Mouse (Mus musculus) heart, postnatal 0 days (tissue): ENCODE data around the gene Zfp30. TPM values are rescaled to one million over a fixed set of nuclear protein-coding genes. Genes with fewer than 3 reads are reported as not detected.

ENCODE experiments used
- ATAC-seq: fragments of 200-750 bp; cut with Nextera tagmentation; 2 replicates; pipeline ENCODE4 v1.8.0; 2017; ENCODE audit warnings: low read depth, moderate number of reproducible peaks, moderate library complexity; ENCODE audit not compliant: insufficient read depth
- DNase-seq: peaks from one replicate; pipeline ENCODE4 v3.0.0-alpha.2; 2016; ENCODE audit warnings: low spot score
- H3K27ac ChIP-seq: fragments of 300-500 bp; sonication (generic); 2 replicates; pipeline ENCODE4 v1.5.1; 2014; ENCODE audit warnings: low read depth, mild to moderate bottlenecking
- H3K27me3 ChIP-seq: fragments of 300-500 bp; sonication (generic); 2 replicates; pipeline ENCODE4 v1.6.1; 2014; ENCODE audit warnings: low read length, mixed read lengths; ENCODE audit not compliant: control insufficient read depth, insufficient read depth
- H3K36me3 ChIP-seq: fragments of 300-500 bp; sonication (generic); replicated peaks from 2 replicates; pipeline ENCODE4 v1.6.1; 2014; ENCODE audit warnings: low read length, mixed read lengths; ENCODE audit not compliant: control insufficient read depth, insufficient read depth
- H3K4me1 ChIP-seq: fragments of 300-500 bp; sonication (generic); 2 replicates; pipeline ENCODE4 v1.6.1; 2014; ENCODE audit warnings: antibody characterized with exemption; ENCODE audit not compliant: control insufficient read depth, insufficient read depth
- H3K4me2 ChIP-seq: fragments of 300-500 bp; sonication (generic); 2 replicates; pipeline ENCODE4 v1.6.1; 2014; ENCODE audit warnings: low read depth, mild to moderate bottlenecking, low read length, moderate library complexity
- H3K4me3 ChIP-seq: fragments of 300-500 bp; sonication (generic); 2 replicates; pipeline ENCODE4 v1.5.1; 2014; ENCODE audit warnings: low read depth, low read length
- H3K9ac ChIP-seq: fragments of 300-500 bp; sonication (generic); replicated peaks from 2 replicates; pipeline ENCODE4 v1.6.1; 2014; ENCODE audit warnings: low read depth, low read length, mixed read lengths
- H3K9me3 ChIP-seq: fragments of 300-500 bp; sonication (generic); replicated peaks from 2 replicates; pipeline ENCODE4 v1.6.1; 2016; ENCODE audit warnings: low read length; ENCODE audit not compliant: control insufficient read depth
- CTCF ChIP-seq: IDR thresholded peaks from 2 replicates; pipeline ENCODE4 v1.5.1; 2016; ENCODE audit warnings: antibody characterized with exemption, control low read depth, low read depth
- EP300 ChIP-seq: IDR thresholded peaks from 2 replicates; pipeline ENCODE4 v1.6.1; 2016; ENCODE audit warnings: antibody characterized with exemption, low read depth
- WGBS: fragments of 180-500 bp; shearing (Covaris S2); extraction: QIAGEN DNeasy Blood & Tissue Kit; methylation state at CpG from one replicate; pipeline ENCODE4 v1.1.7; 2014; 5-methylcytosine and 5-hydroxymethylcytosine counted together
- polyA plus RNA-seq: library from polyadenylated mRNA; unstranded; fragments of >200 nt; fragmentation: Nextera tagmentation; extraction: Ambion mirVana; gene quantifications from 2 replicates; pipeline ENCODE4 v1.2.1, GENCODE M21; 2015
- total RNA-seq: library from RNA; depleted of rRNA; stranded (reverse); fragments of >200 nt; gene quantifications from 2 replicates; pipeline ENCODE4 v1.2.3, GENCODE M21; 2014; ENCODE audit warnings: low replicate concordance

Gene Zfp30
- total and polyA plus RNA-seq, 2 experiments from 2014 or later: 5.6 to 8.4 TPM

DNA sequence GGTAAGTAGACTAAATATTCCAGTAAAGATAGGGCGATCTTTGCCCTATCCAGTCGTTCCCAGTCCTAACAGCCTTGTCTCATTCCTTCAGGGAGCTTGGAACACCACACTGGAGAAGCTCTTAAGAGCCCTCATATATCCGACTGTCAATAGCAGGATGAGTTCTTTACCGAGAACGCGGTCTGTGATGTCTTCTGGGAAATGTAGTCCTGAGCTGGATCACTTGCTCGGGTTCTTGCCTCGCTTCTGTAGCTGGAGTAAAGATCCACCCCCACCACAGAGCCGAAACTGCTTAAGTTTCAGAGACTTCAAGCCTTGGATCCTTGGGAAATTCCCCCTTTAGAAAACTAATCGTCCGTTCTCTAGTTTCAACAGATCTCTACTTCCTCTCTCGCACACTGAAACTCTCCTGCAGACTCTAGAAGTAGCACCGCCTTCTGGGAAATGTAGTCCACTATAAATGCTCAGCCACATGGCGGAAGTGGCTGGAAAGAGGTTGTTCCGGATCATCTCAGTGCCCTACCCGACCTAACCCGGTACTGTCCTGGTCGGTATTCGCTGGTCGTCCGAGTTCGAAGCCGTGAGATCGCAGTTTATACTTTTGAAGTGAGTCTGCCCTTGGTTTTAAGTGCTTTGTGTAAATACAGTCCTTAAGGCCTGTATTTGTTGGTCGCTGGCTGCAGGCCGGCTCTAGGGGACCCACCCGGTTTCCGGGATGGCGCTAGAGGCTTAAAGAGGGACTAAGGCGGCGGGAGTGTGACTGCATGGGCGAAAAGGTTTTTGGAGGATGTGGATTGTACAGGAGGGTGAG, 15.5 kb upstream of the Zfp30 start, which contains the start of gene Zfp84:
Zfp84 (plus strand) TSS at position 463 of the 811 bp plus-strand sequence.
- H3K27me3 ChIP-seq: no peaks in the 10 kb centered on the region
- no peaks in the 10 kb centered on the region for H3K9me3 ChIP-seq
- TF ChIP-seq CTCF (no peak), EP300 (no peak)
- peak within 1 kb of the TSS; percentile 79 for H3K9ac ChIP-seq
- H3K4me1 ChIP-seq: peaks cover 9% of the 10 kb centered on the region
- H3K4me2 ChIP-seq: peak within 1 kb of the TSS; percentile 71
- under 1% methylated on average over 32 of the region's 32 CpGs for WGBS
- peak; percentile 98 for DNase-seq
- peak; percentile 95 for ATAC-seq
- H3K36me3 ChIP-seq: peaks cover 20% of the 10 kb centered on the region
- H3K27ac ChIP-seq: peak within 1 kb of the TSS; percentile 80
- H3K4me3 ChIP-seq: peak within 1 kb of the TSS; percentile 93

DNA sequence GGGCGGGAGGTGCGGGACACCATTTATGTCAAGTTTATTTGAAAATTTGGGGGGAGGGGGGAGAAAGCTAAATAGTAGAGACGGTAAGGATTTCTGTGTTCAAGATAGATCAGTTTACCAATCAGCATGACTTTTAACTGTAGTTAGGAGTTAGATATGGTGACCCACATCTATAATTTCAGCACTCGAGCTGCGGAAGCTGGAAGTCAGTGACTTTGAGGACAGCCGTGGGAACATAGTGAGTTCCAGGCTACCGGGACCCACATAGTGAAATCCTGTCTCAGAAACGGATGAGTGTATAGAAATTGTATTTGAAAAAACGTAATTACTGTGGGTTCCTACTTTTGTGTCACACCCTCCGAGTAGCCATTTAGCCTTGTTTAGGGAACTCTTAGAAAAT, 14.8 kb upstream of the Zfp30 start:
- no peak for ATAC-seq
- H3K4me3 ChIP-seq: peak overlapping the region; percentile 93
- no peaks in the 10 kb centered on the region for H3K27me3 ChIP-seq
- no peaks in the 10 kb centered on the region for H3K9me3 ChIP-seq
- H3K4me1 ChIP-seq: peaks cover 12% of the 10 kb centered on the region
- peaks cover 26% of the 10 kb centered on the region for H3K36me3 ChIP-seq
- H3K9ac ChIP-seq: peak overlapping the region; percentile 79
- H3K4me2 ChIP-seq: peak overlapping the region; percentile 71
- 4% methylated on average over 10 of the region's 10 CpGs for WGBS
- DNase-seq: no peak
- H3K27ac ChIP-seq: peak overlapping the region; percentile 80
- TF ChIP-seq CTCF: no peak
- TF ChIP-seq EP300: no peak

DNA sequence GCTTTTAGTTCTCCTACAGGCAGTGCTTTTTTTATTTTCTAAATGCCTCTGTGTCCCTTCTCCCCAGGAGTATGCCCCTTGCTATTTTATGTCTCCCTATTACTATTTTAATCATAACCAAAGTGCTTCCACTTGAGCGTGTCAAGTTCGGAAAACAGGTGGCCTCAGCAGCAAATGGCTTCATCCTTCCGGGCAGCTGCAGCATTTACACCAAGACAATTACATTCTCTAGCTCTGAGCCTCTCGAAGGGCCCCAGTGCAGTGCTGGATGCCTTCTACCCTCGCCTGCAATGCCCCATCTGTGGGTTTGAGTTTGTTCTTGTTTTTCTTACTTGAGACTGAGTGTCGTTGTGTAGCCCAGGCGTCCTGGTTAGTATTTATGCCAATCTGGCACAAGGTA, 10.3 kb upstream of the Zfp30 start:
- peak overlapping the region; percentile 15; the same call in 1 of the 2 replicates for H3K27ac ChIP-seq
- H3K36me3 ChIP-seq: peaks cover 68% of the 10 kb centered on the region
- no peaks in the 10 kb centered on the region for H3K27me3 ChIP-seq
- no peak overlapping the region for H3K4me2 ChIP-seq
- no peaks in the 10 kb centered on the region for H3K9me3 ChIP-seq
- ATAC-seq: no peak
- TF ChIP-seq EP300 (no peak), CTCF (no peak)
- H3K9ac ChIP-seq: no peak overlapping the region; the same call in 1 of the 2 replicates
- DNase-seq: no peak
- H3K4me3 ChIP-seq: no peak overlapping the region
- 61% methylated on average over 7 of the region's 7 CpGs for WGBS
- peaks cover 16% of the 10 kb centered on the region for H3K4me1 ChIP-seq

DNA sequence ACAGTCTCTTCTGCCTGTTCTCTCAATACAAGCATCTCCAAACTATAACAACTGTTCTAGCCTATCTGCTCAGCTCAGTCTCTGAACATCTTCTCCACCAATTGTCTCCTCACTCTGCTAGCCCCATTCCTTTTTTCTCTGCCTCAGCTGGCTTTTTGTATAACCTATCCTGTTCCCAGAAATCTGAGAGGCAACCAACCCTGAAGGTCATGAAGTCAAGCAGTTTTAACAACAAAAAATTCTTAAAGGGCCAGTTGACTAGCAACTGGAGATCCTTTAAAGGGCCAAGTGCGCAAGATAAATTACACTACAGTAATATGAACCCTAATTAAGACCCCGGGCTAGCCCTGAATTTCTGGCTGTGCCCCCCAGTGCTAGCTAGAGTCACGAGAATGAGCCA, 9.4 kb upstream of the Zfp30 start:
- no peak for ATAC-seq
- WGBS: 92% methylated on average over 3 of the region's 3 CpGs
- no peak overlapping the region for H3K4me2 ChIP-seq
- peaks cover 75% of the 10 kb centered on the region for H3K36me3 ChIP-seq
- H3K9me3 ChIP-seq: no peaks in the 10 kb centered on the region
- no peak overlapping the region for H3K27ac ChIP-seq
- H3K4me1 ChIP-seq: peaks cover 12% of the 10 kb centered on the region
- no peak for DNase-seq
- TF ChIP-seq EP300 (no peak), CTCF (no peak)
- H3K4me3 ChIP-seq: no peak overlapping the region
- H3K27me3 ChIP-seq: no peaks in the 10 kb centered on the region
- no peak overlapping the region for H3K9ac ChIP-seq

DNA sequence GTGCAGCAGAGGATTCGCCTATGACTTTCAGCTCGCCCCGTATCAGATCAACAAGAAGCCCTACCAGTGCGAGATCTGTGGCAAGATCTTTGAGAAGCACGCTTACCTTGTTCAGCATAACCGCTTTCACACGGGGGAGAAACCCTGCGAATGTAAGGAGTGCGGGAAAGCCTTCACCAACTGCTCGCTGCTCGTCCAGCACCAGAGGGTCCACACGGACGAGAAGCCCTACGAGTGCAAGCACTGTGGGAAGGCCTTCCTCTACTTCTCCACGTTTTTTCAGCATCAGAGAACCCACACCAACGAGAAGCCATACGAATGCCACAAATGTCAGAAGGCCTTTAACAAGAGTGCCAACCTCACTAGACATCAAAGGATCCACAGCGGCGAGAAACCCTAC, 7.2 kb upstream of the Zfp30 start:
- H3K4me1 ChIP-seq: peaks cover 7% of the 10 kb centered on the region; the same call in 1 of the 2 replicates
- no peak overlapping the region for H3K9ac ChIP-seq
- no peak for TF ChIP-seq EP300
- TF ChIP-seq CTCF: no peak
- H3K27me3 ChIP-seq: no peaks in the 10 kb centered on the region
- no peak overlapping the region for H3K4me3 ChIP-seq
- ATAC-seq (no peak), DNase-seq (no peak)
- H3K36me3 ChIP-seq: peaks cover 73% of the 10 kb centered on the region
- no peak overlapping the region for H3K4me2 ChIP-seq
- WGBS: 96% methylated on average over 19 of the region's 19 CpGs
- no peak overlapping the region for H3K27ac ChIP-seq
- no peaks in the 10 kb centered on the region for H3K9me3 ChIP-seq
